Mouse (Mus musculus): Measurements from ENCODE around the gene Rgs7.

DNA sequence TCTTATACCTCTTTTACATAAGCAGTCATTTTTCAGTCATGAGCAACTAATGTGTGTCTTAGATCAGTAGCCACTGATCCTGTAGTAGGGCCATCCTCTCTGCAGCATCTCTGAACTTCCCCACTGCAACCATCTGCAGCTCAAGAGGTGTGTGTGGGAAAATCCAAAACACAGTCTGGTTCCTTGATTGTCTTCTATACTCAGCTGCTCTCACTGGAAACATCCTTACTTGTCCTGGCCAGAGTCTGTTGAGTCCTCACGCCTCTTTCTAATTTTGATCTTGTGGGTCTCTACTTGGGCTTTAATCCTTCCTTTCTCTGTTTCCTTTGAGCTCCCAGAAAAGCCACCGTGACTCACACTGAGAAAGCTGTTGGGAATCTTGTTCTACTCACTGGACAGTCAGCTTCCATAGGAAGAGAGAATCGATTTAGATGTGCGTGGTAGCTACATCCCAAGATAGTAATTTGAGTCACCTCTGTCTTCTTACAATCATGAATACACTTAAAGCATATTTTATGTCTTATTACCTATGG is 422.5 kb downstream of the Rgs7 start:
- no peak for TF ChIP-seq POLR2A (IDR thresholded peaks at IDR 0.05; ENCODE audit: borderline replicate concordance, insufficient read depth, low read length)
- no peak for TF ChIP-seq CTCF (IDR thresholded peaks at IDR 0.05; ENCODE audit: borderline replicate concordance, insufficient read depth, low read depth, low read length)

All from cerebellum, adult 2 months (tissue).